Mouse (Mus musculus) c-Kit-positive CD71-positive TER-119-positive erythroid progenitor cells, embryonic 14.5 days (primary cell): ENCODE data around the gene Pcsk6.
"Not testable (repeated sequence)": the region's sequence is repeated elsewhere in the genome, so short reads cannot be mapped to it uniquely, and the experiment has no call there.

Experiments
- DNase-seq: peaks from one replicate; pipeline ENCODE4 v3.0.0-alpha.2; 2013; ENCODE audit warnings: low spot score

The Pcsk6 gene

DNA sequence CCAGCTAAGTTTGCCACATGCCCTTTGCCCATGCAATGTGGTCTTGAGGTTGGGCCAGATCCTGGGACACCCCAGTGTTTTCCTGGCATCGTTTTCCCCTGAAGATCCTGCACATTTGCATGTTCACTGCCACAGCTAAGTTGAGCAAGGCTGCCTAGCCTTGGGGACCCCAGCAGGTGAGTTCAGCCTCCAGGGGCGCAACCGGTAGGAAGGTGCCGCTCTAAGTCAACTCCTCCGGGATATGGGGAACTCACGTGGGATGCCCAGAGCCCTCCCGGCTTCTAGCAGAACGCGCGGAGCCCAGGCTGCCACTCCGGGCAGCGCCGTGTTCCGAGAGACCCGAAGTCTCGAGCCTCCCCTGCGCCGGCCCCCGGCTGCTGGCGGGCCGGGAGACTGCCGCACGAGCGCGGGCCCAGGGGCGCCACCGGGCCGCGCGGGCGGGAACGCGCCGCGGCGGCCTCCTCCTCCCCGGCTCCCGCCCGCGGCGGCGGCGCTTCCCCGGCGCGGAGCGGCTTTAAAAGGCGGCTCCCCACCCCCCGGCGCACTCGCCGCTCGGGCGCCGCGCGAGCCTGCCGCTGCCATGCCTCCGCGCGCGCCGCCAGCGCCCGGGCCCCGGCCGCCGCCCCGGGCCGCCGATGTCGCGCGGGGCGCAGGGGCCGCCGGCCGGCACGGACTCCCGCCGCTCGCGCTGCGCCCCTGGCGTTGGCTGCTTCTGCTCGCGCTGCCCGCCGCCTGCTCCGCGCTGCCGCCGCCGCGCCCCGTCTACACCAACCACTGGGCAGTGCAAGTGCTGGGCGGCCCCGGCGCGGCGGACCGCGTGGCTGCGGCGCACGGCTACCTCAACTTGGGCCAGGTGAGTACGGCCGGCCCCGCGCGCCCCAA, at the start of gene Pcsk6:
Pcsk6 (plus strand) TSS at position 144 of the 882 bp plus-strand sequence.
- no peak for DNase-seq

GRCm38 (mm10) chr7:65813611-65814212, 47.8 kb upstream of the Pcsk6 start:
- DNase-seq: no peak

DNA sequence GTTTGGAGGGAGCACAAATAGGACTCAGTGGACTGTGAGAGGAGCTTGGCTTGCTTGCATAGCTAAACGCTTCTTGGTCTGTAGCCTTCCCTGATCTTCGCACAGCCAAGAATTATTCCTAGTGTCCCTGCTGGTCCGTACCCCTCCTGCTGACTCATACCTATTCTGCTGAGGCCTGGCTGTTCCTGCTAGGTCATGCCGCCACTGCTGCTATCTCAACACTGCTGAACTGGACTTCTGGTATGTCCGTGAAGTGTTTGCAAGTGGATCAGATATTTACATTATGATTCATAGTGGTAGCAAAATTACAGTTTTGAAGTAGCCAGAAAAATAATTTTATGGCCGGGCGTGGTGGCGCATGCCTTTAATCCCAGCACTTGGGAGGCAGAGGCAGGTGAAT, 44.0 kb upstream of the Pcsk6 start:
- no peak for DNase-seq

- no peak for DNase-seq
Observed at GRCm38 (mm10) chr7:65820391-65820790, 41.1 kb upstream of the Pcsk6 start.

DNA sequence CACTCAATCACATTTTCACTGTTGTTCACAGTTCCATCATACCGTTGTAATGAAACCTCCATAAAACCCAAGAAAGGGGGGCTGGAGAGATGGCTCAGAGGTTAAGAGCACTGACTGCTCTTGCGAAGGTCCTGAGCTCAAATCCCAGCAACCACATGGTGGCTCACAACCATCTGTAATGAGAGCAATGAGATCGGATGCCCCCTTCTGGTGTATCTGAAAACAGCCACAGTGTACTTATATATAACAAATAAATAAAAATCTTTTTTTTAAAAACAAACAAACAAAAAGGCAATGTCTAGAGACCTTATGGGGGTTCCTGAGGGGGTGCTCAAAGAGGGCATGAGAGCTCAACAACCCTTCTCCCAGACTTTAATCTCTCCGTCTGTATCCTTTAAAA, 39.6 kb upstream of the Pcsk6 start:
- not testable (repeated sequence) for DNase-seq

- no peak for DNase-seq
Observed at GRCm38 (mm10) chr7:65822506-65823119, 38.9 kb upstream of the Pcsk6 start.

- no peak for DNase-seq
Observed at GRCm38 (mm10) chr7:65839756-65840155, 21.8 kb upstream of the Pcsk6 start.

GRCm38 (mm10) chr7:65843210-65843609, 18.3 kb upstream of the Pcsk6 start:
- DNase-seq: no peak

DNA sequence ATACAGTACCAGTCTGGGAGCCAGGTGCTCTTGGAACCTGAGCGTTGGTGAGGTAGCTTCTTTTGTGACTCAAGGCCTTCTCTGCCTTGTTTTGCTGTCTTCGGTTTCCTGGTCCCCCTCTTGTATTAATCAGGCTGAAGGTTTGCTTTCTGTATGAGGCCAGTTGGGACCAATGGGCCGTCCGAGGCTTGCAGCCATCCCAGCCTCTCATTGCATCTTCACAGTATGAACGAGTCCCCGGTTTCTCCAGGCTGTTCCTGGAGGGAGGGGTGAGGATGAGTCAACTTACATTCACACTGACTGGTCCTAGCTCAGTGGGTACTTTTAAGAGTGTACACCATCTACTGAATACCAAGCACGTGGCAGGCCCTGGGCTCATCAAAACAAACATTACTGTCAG, 553 bp upstream of the Pcsk6 start:
- DNase-seq: no peak

DNA sequence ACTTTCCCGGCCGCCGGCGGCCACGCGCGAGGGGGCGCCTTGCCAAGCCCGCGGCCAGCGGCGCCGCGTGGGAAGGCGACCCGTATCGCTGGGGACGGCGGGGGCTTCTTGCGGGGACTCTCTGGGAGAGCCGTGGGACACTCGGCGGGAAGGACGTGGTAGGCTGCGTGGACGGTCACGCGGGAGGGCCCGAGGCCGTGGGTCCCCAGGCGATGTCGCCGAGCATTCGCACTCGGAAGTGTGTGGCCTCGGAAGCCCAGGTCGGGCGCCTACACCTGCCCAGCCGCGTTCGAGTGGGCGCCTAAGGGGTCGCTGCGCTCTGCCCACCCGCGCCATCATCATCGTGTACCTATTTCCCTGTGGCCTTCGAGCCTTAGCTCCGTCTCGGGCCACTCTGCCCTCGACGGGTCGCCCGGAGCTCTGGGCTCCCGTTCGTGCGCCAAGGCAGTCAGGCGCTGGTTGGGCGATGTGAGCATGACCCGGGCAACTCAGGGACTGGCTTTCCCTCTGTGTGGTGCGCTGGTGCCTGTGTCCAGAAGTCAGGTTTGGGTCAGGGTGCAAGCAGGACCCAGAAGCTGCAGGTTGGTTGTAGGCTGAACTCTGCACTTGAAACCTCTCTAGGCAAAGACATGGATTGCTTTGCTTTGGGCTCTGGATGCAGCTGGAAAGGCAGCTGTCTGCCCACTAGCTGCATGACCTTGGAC, 1.1 kb downstream of the Pcsk6 start:
- DNase-seq: no peak

DNA sequence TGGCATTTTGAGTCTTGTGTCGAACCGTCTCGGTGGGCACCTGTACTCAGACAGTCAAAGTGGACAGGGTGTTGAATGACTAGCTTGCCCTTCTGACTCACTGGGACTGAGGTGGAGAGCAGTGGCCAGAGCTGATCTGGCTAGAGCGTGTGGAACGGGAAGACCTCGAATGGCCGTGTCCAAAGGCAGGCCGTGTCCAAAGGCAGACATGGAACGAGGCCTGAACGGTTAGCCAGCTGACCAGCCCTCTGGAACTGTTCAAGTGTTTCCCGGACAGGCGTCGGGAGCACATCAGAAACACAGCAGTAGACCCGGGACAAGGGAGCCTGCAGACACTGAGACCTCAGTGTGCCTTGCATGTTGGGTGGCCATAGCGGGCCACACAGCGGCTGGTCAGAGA, 7.6 kb downstream of the Pcsk6 start:
- no peak for DNase-seq

DNA sequence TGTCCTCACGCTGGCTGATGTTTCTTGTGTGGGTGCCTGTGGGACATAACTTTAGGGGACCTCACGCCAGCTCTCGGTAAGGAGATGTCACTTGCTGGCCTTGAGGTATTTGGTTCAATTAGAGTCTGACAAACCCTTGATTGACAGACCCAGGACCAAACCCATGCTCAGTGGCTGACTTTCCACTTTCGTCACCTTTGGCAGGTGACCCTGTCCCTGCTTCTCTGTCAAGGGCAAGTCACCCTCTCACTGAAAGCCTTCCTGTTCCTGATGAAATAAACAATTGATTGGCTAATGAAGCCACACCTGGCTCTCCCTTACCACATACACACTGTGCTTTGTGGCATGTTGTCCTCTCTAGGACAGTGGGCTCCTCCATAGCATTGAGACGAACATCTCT, 8.3 kb downstream of the Pcsk6 start:
- no peak for DNase-seq

DNA sequence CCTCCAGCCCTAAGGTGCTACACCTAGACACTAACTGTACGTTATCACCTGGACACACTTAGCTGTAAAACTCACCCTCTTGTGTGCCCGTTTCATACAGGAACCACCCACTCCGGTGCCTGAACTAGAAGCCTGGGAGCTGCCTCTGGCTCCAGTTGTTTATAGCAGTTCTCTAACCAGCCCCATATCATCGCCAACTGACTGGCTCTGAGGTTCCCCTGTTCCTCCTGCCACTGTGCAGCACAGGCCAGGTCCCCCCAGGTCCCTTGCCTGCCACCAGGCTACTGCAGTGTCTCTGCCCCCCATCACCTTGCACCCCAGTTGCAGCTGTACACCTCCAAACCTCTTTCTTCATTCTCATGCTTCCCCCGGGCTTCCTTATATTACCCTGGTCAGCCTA, 8.7 kb downstream of the Pcsk6 start:
- no peak for DNase-seq

DNA sequence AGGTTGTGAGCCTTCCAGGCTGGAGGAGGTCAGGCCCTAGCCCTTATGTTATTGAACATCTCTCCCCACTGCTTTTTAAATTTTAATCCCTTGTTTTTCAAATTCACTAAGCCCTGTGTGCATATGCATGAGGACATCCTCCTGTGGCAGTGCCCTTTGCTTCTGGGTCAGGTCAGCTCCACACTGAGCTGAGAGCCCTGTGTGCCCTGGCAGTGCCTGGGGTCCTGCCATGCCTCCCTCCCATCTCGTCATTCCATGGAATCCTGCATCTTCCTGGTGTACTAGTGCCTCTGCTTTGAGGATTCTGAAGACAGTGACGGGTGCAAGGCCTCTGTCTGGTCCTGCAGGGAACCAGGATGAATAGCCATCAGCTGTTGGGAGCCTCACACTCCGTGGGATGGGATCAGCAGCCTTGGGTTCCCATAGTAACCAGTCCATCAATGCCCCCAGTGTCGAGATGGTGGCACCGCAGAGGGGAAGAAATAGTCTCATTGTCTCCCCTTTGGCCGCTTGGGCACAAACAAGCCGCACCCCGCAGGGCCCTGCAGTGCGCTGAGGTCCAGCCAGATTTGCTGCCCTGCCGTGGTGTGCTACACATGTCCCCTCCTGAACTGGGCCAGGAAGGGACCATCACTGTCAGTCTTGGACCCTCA, 9.5 kb downstream of the Pcsk6 start:
- no peak for DNase-seq

DNA sequence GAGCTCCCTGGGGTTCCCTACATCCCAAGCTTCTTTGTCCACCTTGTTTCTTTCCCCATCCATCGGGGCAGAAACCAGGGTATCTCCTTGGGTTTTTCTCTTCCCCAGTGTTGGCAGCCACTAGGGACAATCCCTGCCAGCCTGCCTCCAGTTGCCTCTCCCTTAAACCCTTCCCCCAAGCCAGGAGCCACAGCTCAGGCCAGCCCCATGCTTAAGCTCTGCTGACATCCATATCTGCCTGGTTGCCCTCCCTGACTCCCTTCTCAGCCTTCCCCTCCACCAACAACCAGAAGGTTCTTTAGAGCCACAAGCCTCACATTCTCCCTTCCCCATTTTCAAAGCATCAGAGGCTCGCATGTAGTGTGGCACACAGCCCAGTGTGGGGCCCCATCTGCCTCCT, 10.3 kb downstream of the Pcsk6 start:
- DNase-seq: no peak

GRCm38 (mm10) chr7:65873176-65873845, 11.8 kb downstream of the Pcsk6 start:
- no peak for DNase-seq

- DNase-seq: no peak
Observed at GRCm38 (mm10) chr7:65873902-65874301, 12.4 kb downstream of the Pcsk6 start.

GRCm38 (mm10) chr7:65876596-65876995, 15.1 kb downstream of the Pcsk6 start:
- no peak for DNase-seq

GRCm38 (mm10) chr7:65878234-65878633, 16.7 kb downstream of the Pcsk6 start:
- no peak for DNase-seq

GRCm38 (mm10) chr7:65879330-65879729, 17.8 kb downstream of the Pcsk6 start:
- DNase-seq: no peak

DNA sequence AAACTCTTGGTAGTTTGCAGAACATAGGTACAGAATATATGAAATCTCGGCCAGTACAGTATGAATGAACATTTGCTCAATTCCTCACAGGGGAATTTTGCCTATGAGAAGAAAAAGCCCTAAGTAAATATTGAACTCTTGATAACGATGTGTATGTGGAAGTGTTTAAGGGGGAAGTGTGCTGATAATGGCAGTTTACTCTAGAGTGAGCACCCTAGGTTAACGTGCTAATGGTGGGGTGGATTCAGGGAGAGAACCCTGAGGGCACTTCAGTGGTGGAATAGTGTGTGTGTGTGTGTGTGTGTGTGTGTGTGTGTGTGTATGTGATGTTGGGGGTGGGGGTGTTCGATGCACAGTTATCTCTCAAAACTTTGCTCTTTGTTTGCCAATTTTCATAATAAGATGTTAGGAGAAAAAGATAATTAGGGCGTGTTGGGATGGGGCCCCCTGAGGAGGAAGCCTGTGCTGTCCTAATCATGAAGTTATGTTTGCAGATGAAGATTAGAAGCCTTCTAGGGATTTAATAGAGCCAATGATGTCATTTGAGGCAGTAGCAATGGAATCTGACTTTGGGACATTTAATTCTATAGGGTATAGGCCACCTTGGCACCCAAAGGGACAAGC, 19.2 kb downstream of the Pcsk6 start:
- no peak for DNase-seq
